Mouse (Mus musculus) liver, adult 2 months (tissue): ENCODE data around the gene Gm9817. TPM values are rescaled to one million over a fixed set of nuclear protein-coding genes. Genes with fewer than 3 reads are reported as not detected.

Source experiments
- DNase-seq: peaks from one replicate; pipeline ENCODE4 v3.0.0-alpha.2; 2011; ENCODE audit warnings: low read depth, low spot score; ENCODE audit errors: extremely low read depth
- H3K27ac ChIP-seq: fragments of 200-500 bp; replicated peaks from 2 replicates; pipeline ENCODE4 v1.5.1; 2012; ENCODE audit warnings: low read depth, mild to moderate bottlenecking, control low read depth, inconsistent platforms, low read length; ENCODE audit not compliant: insufficient read depth
- H3K27me3 ChIP-seq: fragments of 200-500 bp; 2 replicates; pipeline ENCODE4 v1.6.1; 2012; ENCODE audit warnings: mild to moderate bottlenecking, moderate library complexity, low read length, inconsistent platforms; ENCODE audit not compliant: control insufficient read depth, insufficient read depth
- H3K36me3 ChIP-seq: fragments of 200-500 bp; 2 replicates; pipeline ENCODE4 v1.6.1; 2012; ENCODE audit warnings: low read length, inconsistent platforms; ENCODE audit not compliant: control insufficient read depth, insufficient read depth
- H3K4me1 ChIP-seq: fragments of 200-500 bp; 2 replicates; pipeline ENCODE4 v1.6.1; 2011; ENCODE audit warnings: low read length; ENCODE audit not compliant: control insufficient read depth, insufficient read depth
- H3K4me3 ChIP-seq: fragments of 200-500 bp; 2 replicates; pipeline ENCODE4 v1.5.1; 2011; ENCODE audit warnings: low read depth, mild to moderate bottlenecking, control low read depth, low read length, moderate library complexity; ENCODE audit not compliant: insufficient read depth
- H3K79me2 ChIP-seq: fragments of 200-500 bp; 2 replicates; pipeline ENCODE4 v1.6.1; 2012; ENCODE audit warnings: inconsistent platforms, mild to moderate bottlenecking, low read length, moderate library complexity; ENCODE audit not compliant: control insufficient read depth, insufficient read depth
- H3K9ac ChIP-seq: fragments of 200-500 bp; 2 replicates; pipeline ENCODE4 v1.6.1; 2012; ENCODE audit warnings: low read depth, mild to moderate bottlenecking, control low read depth, inconsistent platforms, low read length
- CTCF ChIP-seq: fragments of 200-500 bp; IDR thresholded peaks from 2 replicates; pipeline ENCODE4 v1.5.1; 2011; ENCODE audit warnings: low read depth, low read length, control low read depth
- POLR2A ChIP-seq: fragments of 200-500 bp; IDR thresholded peaks from 2 replicates; pipeline ENCODE4 v1.6.1; 2011; ENCODE audit warnings: low read length, control low read depth; ENCODE audit not compliant: insufficient read depth; ENCODE audit errors: extremely low read depth
- WGBS: fragments of 180-500 bp; shearing (Covaris S2); methylation state at CpG from one replicate; pipeline ENCODE4 v1.1.7; 2018; 5-methylcytosine and 5-hydroxymethylcytosine counted together
- polyA plus RNA-seq: library from polyadenylated mRNA; depleted of rRNA; stranded (reverse); fragments of >200 nt; gene quantifications from 2 replicates; pipeline ENCODE4 v1.2.3, GENCODE M21; 2012
- total RNA-seq: library from RNA; depleted of rRNA; stranded (reverse); fragments of >200 nt; gene quantifications from 2 replicates; pipeline ENCODE4 v1.2.3, GENCODE M21; 2014

Gm9817 gene
- total and polyA plus RNA-seq, 2 experiments: not detected

DNA sequence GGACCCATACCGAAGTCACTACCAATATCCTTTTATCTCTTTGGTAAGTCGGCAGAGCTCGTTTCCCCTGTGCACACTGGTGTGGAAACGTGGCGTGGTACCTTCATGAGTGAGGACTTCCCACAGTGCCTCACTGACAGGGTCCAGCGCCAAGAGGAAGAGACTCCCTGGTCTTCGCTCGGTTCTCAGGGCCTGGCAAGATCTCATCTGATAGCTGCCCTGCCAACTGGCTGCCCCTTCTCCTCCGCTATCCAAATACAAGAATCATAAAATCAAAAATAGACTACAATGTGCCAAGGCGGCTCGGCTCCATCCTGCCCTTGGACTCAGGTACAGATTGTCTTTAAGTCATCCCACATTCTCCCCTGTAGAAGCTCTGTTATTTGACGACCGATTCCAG, 11.4 kb downstream of the Gm9817 start:
- H3K27me3 ChIP-seq: peaks cover 18% of the 10 kb centered on the region
- no peaks in the 10 kb centered on the region for H3K79me2 ChIP-seq
- H3K4me1 ChIP-seq: peaks cover 3% of the 10 kb centered on the region; the same call in 1 of the 2 replicates
- TF ChIP-seq POLR2A (no peak), CTCF (no peak)
- no peak overlapping the region for H3K9ac ChIP-seq
- WGBS: 76% methylated on average over 13 of the region's 13 CpGs
- H3K27ac ChIP-seq: no peak overlapping the region
- no peak for DNase-seq
- H3K4me3 ChIP-seq: no peak overlapping the region
- no peaks in the 10 kb centered on the region for H3K36me3 ChIP-seq

DNA sequence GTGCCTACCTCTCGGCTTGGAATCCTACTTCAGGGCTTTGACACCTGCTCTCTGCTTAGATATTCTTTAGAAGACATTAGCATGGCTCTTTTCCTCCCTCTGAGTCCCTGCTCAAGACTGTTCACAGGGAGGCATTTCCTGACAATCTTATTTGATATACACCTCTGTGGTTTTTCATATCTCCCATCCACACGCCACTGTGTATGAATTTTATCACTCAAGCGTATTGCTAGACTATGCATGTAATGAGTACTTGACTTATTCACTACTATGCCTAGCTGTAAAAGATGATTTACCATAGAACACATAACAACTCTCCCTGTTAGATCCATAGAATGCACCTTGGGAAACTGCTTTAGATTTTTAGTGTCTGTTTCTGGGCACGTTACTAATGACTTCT, 14.3 kb downstream of the Gm9817 start:
- H3K36me3 ChIP-seq: no peaks in the 10 kb centered on the region
- H3K4me3 ChIP-seq: no peak overlapping the region
- no peak overlapping the region for H3K27ac ChIP-seq
- DNase-seq: no peak
- no peak for TF ChIP-seq POLR2A
- no peak for TF ChIP-seq CTCF
- H3K27me3 ChIP-seq: peaks cover 13% of the 10 kb centered on the region; the same call in 1 of the 2 replicates
- peaks cover 3% of the 10 kb centered on the region; the same call in 1 of the 2 replicates for H3K4me1 ChIP-seq
- H3K79me2 ChIP-seq: no peaks in the 10 kb centered on the region
- no peak overlapping the region for H3K9ac ChIP-seq
- WGBS: 86% methylated on average over 4 of the region's 4 CpGs

DNA sequence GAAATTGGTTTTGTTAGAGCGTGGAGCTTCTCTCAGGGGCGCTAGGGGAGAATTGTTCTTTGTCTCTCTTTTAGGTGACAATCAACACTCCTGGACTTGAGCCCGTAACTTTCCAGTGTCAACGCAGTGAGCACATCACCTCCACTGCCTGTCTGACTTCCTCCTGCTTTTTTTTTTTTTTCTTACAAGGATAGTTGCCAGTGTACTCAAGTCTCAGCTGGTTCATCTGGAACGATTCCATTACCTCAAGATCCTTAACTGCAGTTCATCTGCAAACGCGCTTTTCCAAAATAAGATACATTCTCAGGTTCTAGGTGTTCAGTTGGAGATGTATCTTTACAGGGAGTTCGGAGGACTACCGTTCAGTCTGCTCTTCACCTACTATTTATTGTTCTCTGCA, 16.5 kb downstream of the Gm9817 start:
- no peak overlapping the region for H3K9ac ChIP-seq
- 83% methylated on average over 9 of the region's 9 CpGs for WGBS
- no peak for TF ChIP-seq POLR2A
- no peak for TF ChIP-seq CTCF
- H3K4me3 ChIP-seq: no peak overlapping the region
- H3K79me2 ChIP-seq: no peaks in the 10 kb centered on the region
- no peak overlapping the region for H3K27ac ChIP-seq
- H3K4me1 ChIP-seq: no peaks in the 10 kb centered on the region
- no peak for DNase-seq
- no peaks in the 10 kb centered on the region for H3K36me3 ChIP-seq
- peaks cover 13% of the 10 kb centered on the region; the same call in 1 of the 2 replicates for H3K27me3 ChIP-seq

DNA sequence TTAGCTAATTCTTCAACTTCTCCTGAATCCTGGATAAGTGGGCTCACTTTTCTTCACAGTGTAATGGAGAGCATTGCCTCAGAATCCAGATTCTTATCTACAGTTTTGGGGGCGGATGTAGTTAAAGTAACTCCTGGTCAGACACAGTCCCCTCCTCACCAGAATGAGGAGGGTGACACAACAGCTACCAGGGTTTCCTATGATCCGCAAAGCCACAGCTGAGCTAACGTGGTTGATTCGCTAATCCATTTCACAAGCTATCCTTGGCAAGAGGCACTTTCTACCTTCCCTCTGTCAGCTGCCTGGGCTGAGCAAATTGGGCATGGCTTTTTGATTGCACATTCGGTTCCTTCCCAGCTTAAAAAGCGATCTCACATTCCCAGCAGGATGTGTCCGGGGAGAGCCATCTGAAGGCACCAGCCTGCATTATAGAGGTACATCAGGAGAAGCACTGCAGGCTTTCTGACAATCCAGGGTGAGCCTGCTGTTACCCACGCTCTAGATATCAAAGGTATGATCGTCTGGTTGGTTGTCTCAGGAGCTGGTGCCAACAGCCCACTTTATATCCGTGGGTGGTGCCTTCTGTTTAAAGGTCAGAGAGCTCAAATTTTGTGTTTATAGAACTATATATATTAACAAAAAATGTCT, 21.2 kb downstream of the Gm9817 start:
- Histone ChIP-seq H3K27me3 (peaks cover 5% of the 10 kb centered on the region; the same call in 1 of the 2 replicates), H3K9ac (no peak overlapping the region), H3K36me3 (no peaks in the 10 kb centered on the region), H3K27ac (no peak overlapping the region), H3K79me2 (no peaks in the 10 kb centered on the region), H3K4me3 (no peak overlapping the region), H3K4me1 (no peaks in the 10 kb centered on the region)
- 75% methylated on average over 10 of the region's 10 CpGs for WGBS
- no peak for DNase-seq
- TF ChIP-seq POLR2A (no peak), CTCF (no peak)

DNA sequence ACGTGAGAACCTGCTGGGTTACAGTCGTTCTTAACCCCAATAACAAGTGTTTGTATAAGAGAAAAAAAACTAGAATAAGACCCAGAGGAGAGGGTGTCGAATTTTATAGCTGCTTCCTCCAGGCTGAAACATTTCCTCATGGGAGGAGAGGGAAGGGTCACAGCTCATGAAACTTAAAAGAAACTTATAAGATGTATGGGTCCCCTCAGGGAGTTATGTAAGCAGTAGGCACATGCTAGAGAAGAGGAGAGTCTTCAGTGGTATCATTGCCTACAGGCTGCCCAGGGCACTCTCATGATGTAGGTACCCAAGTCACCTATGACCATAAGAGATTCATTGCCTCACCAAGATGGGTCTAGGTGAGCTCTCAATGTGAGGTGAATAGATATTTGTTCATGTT, 28.0 kb downstream of the Gm9817 start:
- DNase-seq: no peak
- no peaks in the 10 kb centered on the region for H3K79me2 ChIP-seq
- no peaks in the 10 kb centered on the region for H3K4me1 ChIP-seq
- H3K27me3 ChIP-seq: peaks cover 5% of the 10 kb centered on the region; the same call in 1 of the 2 replicates
- no peaks in the 10 kb centered on the region for H3K36me3 ChIP-seq
- no peak for TF ChIP-seq CTCF
- no peak for TF ChIP-seq POLR2A
- H3K27ac ChIP-seq: no peak overlapping the region
- no peak overlapping the region for H3K4me3 ChIP-seq
- H3K9ac ChIP-seq: no peak overlapping the region
- 74% methylated on average over 3 of the region's 3 CpGs for WGBS

DNA sequence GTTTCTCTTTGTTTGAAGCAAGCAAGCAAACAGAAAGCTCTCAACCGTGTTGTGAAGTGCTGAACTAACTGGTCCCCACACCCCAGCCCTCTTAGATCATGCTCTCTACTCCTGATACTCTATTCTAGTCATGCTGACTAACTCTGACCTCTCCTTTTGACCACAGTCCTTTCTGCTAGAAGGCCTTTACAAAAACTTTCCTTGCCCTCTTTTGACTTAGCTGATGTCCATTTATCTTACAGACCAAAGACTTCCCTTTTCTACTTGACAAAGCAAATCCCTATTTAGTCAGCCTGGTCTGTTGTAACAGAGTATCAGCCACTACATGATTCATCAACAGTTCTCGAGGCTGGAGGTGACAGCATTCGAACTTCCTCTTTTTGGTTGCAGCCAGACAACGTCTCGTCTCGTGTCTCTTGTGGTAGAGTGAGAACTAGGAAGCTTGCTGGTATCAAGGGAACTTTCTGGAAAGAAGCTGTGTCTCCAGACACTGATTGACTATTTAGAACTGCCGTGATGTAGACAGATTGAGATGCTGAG, 30.4 kb downstream of the Gm9817 start:
- DNase-seq: peak; percentile 62
- peaks cover 2% of the 10 kb centered on the region; the same call in 1 of the 2 replicates for H3K27me3 ChIP-seq

More for the DNA sequence above, 30.4 kb downstream of the Gm9817 start:
- Histone ChIP-seq H3K79me2 (no peaks in the 10 kb centered on the region), H3K27ac (no peak overlapping the region), H3K36me3 (no peaks in the 10 kb centered on the region), H3K9ac (no peak overlapping the region), H3K4me3 (no peak overlapping the region), H3K4me1 (no peaks in the 10 kb centered on the region)
- TF ChIP-seq POLR2A (no peak), CTCF (no peak)
- WGBS: 57% methylated on average over 7 of the region's 7 CpGs
